Mouse (Mus musculus): ENCODE measurements around the gene H2afx. TPM values are rescaled to one million over a fixed set of nuclear protein-coding genes. Genes with fewer than 3 reads are reported as not detected.

Gene H2afx
- polyA plus RNA-seq, 1 experiment = 891 TPM

DNA sequence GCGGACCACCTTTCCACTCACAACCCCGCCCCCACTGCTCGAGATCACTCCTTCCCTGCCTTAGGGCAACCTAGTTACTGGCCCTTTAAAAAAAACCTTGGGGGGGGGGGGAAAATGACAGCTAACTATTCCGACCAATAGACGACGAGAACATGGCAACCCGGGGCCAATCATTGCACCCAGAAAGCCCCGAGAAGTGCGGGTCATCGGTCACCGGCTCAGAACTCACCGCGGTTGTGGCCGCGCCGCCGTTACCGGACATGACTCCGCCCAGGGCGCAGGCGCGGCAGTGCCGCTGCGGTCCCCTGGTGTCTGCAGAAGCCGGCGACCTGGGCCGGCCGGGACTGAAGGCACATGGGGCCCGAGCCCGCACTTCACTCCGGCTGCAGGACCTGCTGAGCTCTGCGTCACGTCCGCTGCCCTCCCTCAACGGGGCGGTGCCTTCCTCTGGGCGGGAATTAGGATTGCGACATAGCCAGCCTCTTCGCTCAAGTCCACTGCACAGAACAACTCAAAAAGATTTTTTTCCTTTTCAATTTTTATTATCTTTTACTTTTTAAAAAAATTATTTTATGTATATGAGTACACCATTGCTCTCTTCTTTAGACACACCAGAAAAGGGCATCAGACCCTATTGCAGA lies 9.4 kb downstream of the H2afx start, which contains the start of gene Hmbs:
Gene Hmbs, minus strand, starts transcription at position 448 of the 641 bp plus-strand sequence.
- Histone ChIP-seq H3K27me3 (ENCODE audit: control insufficient read depth, insufficient read depth, low read length) (no peaks in the 10 kb centered on the region), H3K27ac (ENCODE audit: control insufficient read depth, insufficient read depth, low read length) (no peak within 1 kb of the TSS), H3K36me3 (ENCODE audit: control insufficient read depth, insufficient read depth, low read length) (peaks cover 12% of the 10 kb centered on the region), H3K4me3 (ENCODE audit: control insufficient read depth, insufficient read depth, low read length) (peak within 1 kb of the TSS; percentile 74), H3K4me1 (replicated peaks; ENCODE audit: control insufficient read depth, insufficient read depth, low read length) (peaks cover 5% of the 10 kb centered on the region)
- under 1% methylated on average over 39 of the region's 39 CpGs for WGBS
- peak; percentile 89 for DNase-seq
- peak; percentile 57 for TF ChIP-seq POLR2A (IDR thresholded peaks at IDR 0.05; ENCODE audit: control insufficient read depth, extremely low read depth, insufficient read depth, low read length, poor library complexity)
- TF ChIP-seq CTCF (IDR thresholded peaks at IDR 0.05; ENCODE audit: borderline replicate concordance, control insufficient read depth, extremely low read depth, insufficient read depth, low read length, poor library complexity) = 0 out of 2 replicates have a peak, but pooled peaks have one; percentile 53

GRCm38 (mm10) chr9:44345570-44346433 lies 11.3 kb downstream of the H2afx start:
- no peak overlapping the region for H3K4me3 ChIP-seq (ENCODE audit: control insufficient read depth, insufficient read depth, low read length)
- DNase-seq = no peak

GRCm38 (mm10) chr9:44347166-44347565 lies 12.7 kb downstream of the H2afx start:
- Histone ChIP-seq H3K27ac (ENCODE audit: control insufficient read depth, insufficient read depth, low read length) (no peak overlapping the region), H3K4me1 (replicated peaks; ENCODE audit: control insufficient read depth, insufficient read depth, low read length) (peaks cover 5% of the 10 kb centered on the region), H3K27me3 (ENCODE audit: control insufficient read depth, insufficient read depth, low read length) (no peaks in the 10 kb centered on the region), H3K4me3 (ENCODE audit: control insufficient read depth, insufficient read depth, low read length) (no peak overlapping the region), H3K36me3 (ENCODE audit: control insufficient read depth, insufficient read depth, low read length) (peaks cover 36% of the 10 kb centered on the region)
- DNase-seq = no peak
- 92% methylated on average over 9 of the region's 9 CpGs for WGBS
- TF ChIP-seq CTCF (IDR thresholded peaks at IDR 0.05; ENCODE audit: borderline replicate concordance, control insufficient read depth, extremely low read depth, insufficient read depth, low read length, poor library complexity) (no peak), POLR2A (IDR thresholded peaks at IDR 0.05; ENCODE audit: control insufficient read depth, extremely low read depth, insufficient read depth, low read length, poor library complexity) (no peak)

More at GRCm38 (mm10) chr9:44345570-44346433, 11.3 kb downstream of the H2afx start:
- Histone ChIP-seq H3K27ac (ENCODE audit: control insufficient read depth, insufficient read depth, low read length) (no peak overlapping the region), H3K4me1 (replicated peaks; ENCODE audit: control insufficient read depth, insufficient read depth, low read length) (peaks cover 5% of the 10 kb centered on the region), H3K27me3 (ENCODE audit: control insufficient read depth, insufficient read depth, low read length) (no peaks in the 10 kb centered on the region), H3K36me3 (ENCODE audit: control insufficient read depth, insufficient read depth, low read length) (peaks cover 23% of the 10 kb centered on the region)
- no peak for TF ChIP-seq CTCF (IDR thresholded peaks at IDR 0.05; ENCODE audit: borderline replicate concordance, control insufficient read depth, extremely low read depth, insufficient read depth, low read length, poor library complexity)
- TF ChIP-seq POLR2A (IDR thresholded peaks at IDR 0.05; ENCODE audit: control insufficient read depth, extremely low read depth, insufficient read depth, low read length, poor library complexity) = no peak
- WGBS = 91% methylated on average over 6 of the region's 6 CpGs

- H3K36me3 ChIP-seq (ENCODE audit: control insufficient read depth, insufficient read depth, low read length) = peaks cover 41% of the 10 kb centered on the region
- 84% methylated on average over 4 of the region's 4 CpGs for whole genome bisulfite sequencing
Measured at GRCm38 (mm10) chr9:44347621-44348020, 13.1 kb downstream of the H2afx start.

DNA sequence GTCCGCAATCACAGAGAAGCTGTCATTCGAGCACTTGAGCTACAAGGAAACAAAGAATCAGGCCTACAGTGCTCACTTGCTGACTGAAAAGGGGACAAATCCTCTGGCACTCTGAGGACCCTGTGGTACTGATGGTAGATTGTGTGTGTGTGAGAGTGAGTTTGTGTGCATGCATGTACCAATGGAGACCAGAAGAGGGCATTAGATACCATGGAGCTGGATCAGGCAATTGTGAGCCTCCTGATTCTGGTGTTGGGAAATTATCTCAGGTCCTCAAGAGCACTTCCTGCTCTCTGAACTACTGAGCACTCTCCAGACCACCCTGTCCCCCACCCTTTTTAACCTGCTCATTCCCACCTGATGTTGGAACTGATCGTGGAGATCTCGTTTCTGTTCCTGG lies 14.1 kb downstream of the H2afx start:
- Histone ChIP-seq H3K27me3 (ENCODE audit: control insufficient read depth, insufficient read depth, low read length) (no peaks in the 10 kb centered on the region), H3K27ac (ENCODE audit: control insufficient read depth, insufficient read depth, low read length) (no peak overlapping the region), H3K4me3 (ENCODE audit: control insufficient read depth, insufficient read depth, low read length) (no peak overlapping the region), H3K36me3 (ENCODE audit: control insufficient read depth, insufficient read depth, low read length) (peaks cover 50% of the 10 kb centered on the region), H3K4me1 (replicated peaks; ENCODE audit: control insufficient read depth, insufficient read depth, low read length) (peaks cover under 1% of the 10 kb centered on the region)
- no peak for DNase-seq
- 98% methylated on average over 4 of the region's 4 CpGs for WGBS
- TF ChIP-seq CTCF (IDR thresholded peaks at IDR 0.05; ENCODE audit: borderline replicate concordance, control insufficient read depth, extremely low read depth, insufficient read depth, low read length, poor library complexity) (no peak), POLR2A (IDR thresholded peaks at IDR 0.05; ENCODE audit: control insufficient read depth, extremely low read depth, insufficient read depth, low read length, poor library complexity) (no peak)

More at GRCm38 (mm10) chr9:44347621-44348020, 13.1 kb downstream of the H2afx start:
- DNase-seq = no peak
- H3K27ac ChIP-seq (ENCODE audit: control insufficient read depth, insufficient read depth, low read length) = no peak overlapping the region
- no peak for TF ChIP-seq CTCF (IDR thresholded peaks at IDR 0.05; ENCODE audit: borderline replicate concordance, control insufficient read depth, extremely low read depth, insufficient read depth, low read length, poor library complexity)
- TF ChIP-seq POLR2A (IDR thresholded peaks at IDR 0.05; ENCODE audit: control insufficient read depth, extremely low read depth, insufficient read depth, low read length, poor library complexity) = no peak
- H3K27me3 ChIP-seq (ENCODE audit: control insufficient read depth, insufficient read depth, low read length) = no peaks in the 10 kb centered on the region
- peaks cover 5% of the 10 kb centered on the region for H3K4me1 ChIP-seq (replicated peaks; ENCODE audit: control insufficient read depth, insufficient read depth, low read length)
- H3K4me3 ChIP-seq (ENCODE audit: control insufficient read depth, insufficient read depth, low read length) = no peak overlapping the region

DNA sequence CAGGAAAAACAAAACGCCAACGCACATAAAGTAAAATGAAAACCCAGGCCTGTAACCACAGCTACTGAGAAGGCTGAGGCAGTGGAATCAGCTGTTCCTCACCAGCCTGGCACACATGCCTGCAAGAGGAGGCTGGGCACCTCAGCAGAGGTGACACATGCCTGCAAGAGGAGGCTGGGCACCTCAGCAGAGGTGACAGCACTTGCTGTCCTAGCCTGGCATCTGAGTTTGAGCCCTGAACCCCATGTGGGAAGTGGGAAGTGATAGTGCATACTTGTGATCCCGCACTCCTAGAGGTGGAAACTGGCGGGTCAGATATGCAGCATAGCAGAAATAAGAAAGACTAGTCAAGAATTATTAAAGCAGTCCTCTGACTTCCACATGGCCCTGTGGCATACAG lies 16.9 kb downstream of the H2afx start:
- Histone ChIP-seq H3K4me3 (ENCODE audit: control insufficient read depth, insufficient read depth, low read length) (no peak overlapping the region), H3K27me3 (ENCODE audit: control insufficient read depth, insufficient read depth, low read length) (no peaks in the 10 kb centered on the region), H3K27ac (ENCODE audit: control insufficient read depth, insufficient read depth, low read length) (no peak overlapping the region), H3K4me1 (replicated peaks; ENCODE audit: control insufficient read depth, insufficient read depth, low read length) (no peaks in the 10 kb centered on the region), H3K36me3 (ENCODE audit: control insufficient read depth, insufficient read depth, low read length) (peaks cover 79% of the 10 kb centered on the region)
- no peak for DNase-seq
- no peak for TF ChIP-seq CTCF (IDR thresholded peaks at IDR 0.05; ENCODE audit: borderline replicate concordance, control insufficient read depth, extremely low read depth, insufficient read depth, low read length, poor library complexity)
- TF ChIP-seq POLR2A (IDR thresholded peaks at IDR 0.05; ENCODE audit: control insufficient read depth, extremely low read depth, insufficient read depth, low read length, poor library complexity) = no peak
- 98% methylated on average over 4 of the region's 4 CpGs for WGBS
